ENCODE assay signal across 35 mouse cellular contexts in genomic region chrX:164410562-164410961, GRCm38 (mm10). TPM values are rescaled to one million over a fixed set of nuclear protein-coding genes. Genes with fewer than 3 reads are reported as not detected.
"Had no signal": no experiment of that assay in that cellular context is flagged by ENCODE, and none has a peak within 500 bp of the region (broad histone marks: within the 10 kb centered on the region; RNA-seq: fewer than 3 reads in every experiment).

No protein-coding gene starts in this region.

- H3K9ac ChIP-seq: limb, embryonic 12.5 days; limb, embryonic 13.5 days; limb, embryonic 15.5 days; liver, embryonic 12.5 days; liver, embryonic 13.5 days; liver, embryonic 14.5 days; liver, embryonic 15.5 days; liver, postnatal 0 days; lung, embryonic 14.5 days; lung, embryonic 15.5 days; midbrain, embryonic 12.5 days; midbrain, embryonic 13.5 days; midbrain, embryonic 15.5 days; neural tube, embryonic 12.5 days had no signal

- H3K4me2 ChIP-seq: limb, embryonic 12.5 days; limb, embryonic 13.5 days; limb, embryonic 15.5 days; liver, embryonic 11.5 days; liver, embryonic 12.5 days; liver, embryonic 13.5 days; liver, embryonic 15.5 days; lung, embryonic 14.5 days; lung, embryonic 15.5 days; midbrain, embryonic 11.5 days; midbrain, embryonic 12.5 days; midbrain, embryonic 13.5 days; midbrain, embryonic 15.5 days; neural tube, embryonic 12.5 days had no signal

- H3K27me3 ChIP-seq: liver, embryonic 13.5 days; liver, embryonic 15.5 days; neural tube, embryonic 12.5 days had no signal

- DNase-seq: left cerebral cortex, postnatal 4 days; liver; liver, embryonic 13.5 days; liver, postnatal 0 days; lung, adult 18-20 months; lung, adult 2 months; lung, embryonic 14.5 days; lung, postnatal 10 days; lung, postnatal 14 days; lung, postnatal 36 days; lung, postnatal 4 days; midbrain, embryonic 14.5 days had no signal

- H3K9me3 ChIP-seq: limb, embryonic 10.5 days; limb, embryonic 12.5 days; limb, embryonic 13.5 days; limb, embryonic 15.5 days; liver, embryonic 12.5 days; liver, embryonic 13.5 days; liver, embryonic 15.5 days; lung, embryonic 15.5 days; megakaryocyte, embryonic 14.5 days; midbrain, embryonic 10.5 days; midbrain, embryonic 12.5 days; midbrain, embryonic 13.5 days; midbrain, embryonic 15.5 days; neural tube, embryonic 12.5 days had no signal

- H3K27ac ChIP-seq: limb, embryonic 10.5 days; limb, embryonic 12.5 days; limb, embryonic 13.5 days; limb, embryonic 15.5 days; liver, embryonic 12.5 days; liver, embryonic 13.5 days; liver, embryonic 14.5 days; liver, embryonic 15.5 days; lung, embryonic 15.5 days; macrophage; midbrain, embryonic 10.5 days; midbrain, embryonic 12.5 days; midbrain, embryonic 13.5 days; midbrain, embryonic 15.5 days; neural tube, embryonic 12.5 days had no signal

- ATAC-seq: liver, embryonic 12.5 days; liver, postnatal 0 days; lung, postnatal 0 days; midbrain, embryonic 13.5 days; midbrain, embryonic 15.5 days; midbrain, embryonic 16.5 days had no signal

- H3K4me1 ChIP-seq: limb, embryonic 10.5 days; limb, embryonic 12.5 days; limb, embryonic 13.5 days; limb, embryonic 15.5 days; liver, embryonic 12.5 days; liver, embryonic 13.5 days; liver, embryonic 15.5 days; megakaryocyte, embryonic 14.5 days; midbrain, embryonic 10.5 days; midbrain, embryonic 12.5 days; midbrain, embryonic 13.5 days; midbrain, embryonic 15.5 days; neural tube, embryonic 12.5 days had no signal

- H3K36me3 ChIP-seq: limb, embryonic 10.5 days; limb, embryonic 12.5 days; limb, embryonic 13.5 days; limb, embryonic 15.5 days; liver, embryonic 12.5 days; liver, embryonic 13.5 days; liver, embryonic 15.5 days; lung, embryonic 15.5 days; midbrain, embryonic 10.5 days; midbrain, embryonic 12.5 days; midbrain, embryonic 13.5 days; midbrain, embryonic 15.5 days; neural tube, embryonic 12.5 days had no signal

- H3K4me3 ChIP-seq: limb, embryonic 10.5 days; limb, embryonic 12.5 days; limb, embryonic 13.5 days; limb, embryonic 15.5 days; liver, embryonic 12.5 days; liver, embryonic 13.5 days; liver, embryonic 15.5 days; lung, embryonic 15.5 days; megakaryocyte, embryonic 14.5 days; midbrain, embryonic 10.5 days; midbrain, embryonic 12.5 days; midbrain, embryonic 13.5 days; midbrain, embryonic 15.5 days; myocyte; neural tube, embryonic 12.5 days had no signal

RNA-seq across cellular contexts. Expression of gene Asb11, which starts 26.2 kb away (rescaled TPM):
- polyA plus RNA-seq: limb, embryonic 10.5 days; limb, embryonic 12.5 days; limb, embryonic 13.5 days; limb, embryonic 15.5 days; liver, adult 2 months; liver, embryonic 11.5 days; liver, embryonic 12.5 days; lung, embryonic 14.5 days; macrophage; midbrain, embryonic 10.5 days; midbrain, embryonic 11.5 days; midbrain, embryonic 12.5 days; midbrain, embryonic 13.5 days; midbrain, embryonic 14.5 days; midbrain, embryonic 15.5 days; midbrain, embryonic 16.5 days; midbrain, postnatal 0 days; neural tube, embryonic 11.5 days; neural tube, embryonic 12.5 days had no signal

RNA-seq across cellular contexts. Expression of gene Vegfd, which starts 37.4 kb away (rescaled TPM):
- polyA plus RNA-seq: macrophage had no signal
